Mouse (Mus musculus) bone marrow, adult 2 months (tissue): ENCODE results near the gene Pigk.

Experiments used
- CTCF ChIP-seq: fragments of 200-500 bp; IDR thresholded peaks from 2 replicates; pipeline ENCODE4 v1.5.1; 2011; ENCODE audit warnings: low read length, control low read depth; ENCODE audit not compliant: control insufficient read depth, insufficient read depth
- POLR2A ChIP-seq: fragments of 200-500 bp; IDR thresholded peaks from 2 replicates; pipeline ENCODE4 v1.6.1; 2011; ENCODE audit warnings: low read depth, mild to moderate bottlenecking, control low read depth, low read length, borderline replicate concordance; ENCODE audit not compliant: control insufficient read depth

DNA sequence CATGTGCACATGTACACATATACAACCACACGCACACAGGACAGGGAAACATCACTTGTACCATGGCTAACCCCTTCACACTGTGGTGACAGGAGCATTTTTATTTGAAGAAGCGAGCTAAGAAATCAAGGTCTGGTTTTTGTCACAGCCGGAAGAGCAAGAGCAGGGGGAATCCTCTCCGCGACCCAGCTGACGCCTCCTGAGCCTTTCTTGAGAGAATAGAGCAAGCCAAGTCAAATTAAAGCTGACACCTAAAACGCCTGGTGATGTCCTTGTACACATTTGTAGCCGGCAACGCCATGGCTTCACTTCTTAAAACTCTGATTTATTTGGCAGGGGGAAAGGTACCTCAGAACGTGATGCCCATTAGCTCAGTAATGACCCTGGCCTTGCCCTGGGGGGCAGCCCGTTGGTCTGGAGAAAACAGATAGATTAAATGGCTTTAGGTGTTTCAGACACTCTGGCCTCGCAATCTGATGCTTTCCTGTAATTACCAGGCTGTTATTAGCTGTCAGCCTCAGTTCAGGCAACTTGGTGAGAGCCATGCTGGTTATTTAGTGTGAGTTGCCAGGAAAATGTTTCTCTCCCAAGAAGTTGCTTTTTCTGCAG is 141.2 kb downstream of the Pigk start:
- TF ChIP-seq CTCF (no peak), POLR2A (no peak)
